Mouse (Mus musculus): Measurements from ENCODE around the gene Lmo2.

GRCm38 (mm10) chr2:103946892-103947291 is 10.9 kb upstream of the Lmo2 start:
- TF ChIP-seq CTCF (IDR thresholded peaks at IDR 0.05; ENCODE audit: insufficient read depth, low read length) (no peak), POLR2A (IDR thresholded peaks at IDR 0.05; ENCODE audit: borderline replicate concordance, extremely low read depth, low read depth, low read length) (no peak)

Data from lung, adult 2 months (tissue).